Mouse (Mus musculus) megakaryocyte, adult 5-6 weeks (primary cell): Measurements from ENCODE around the gene Ppara. TPM values are rescaled to one million over a fixed set of nuclear protein-coding genes. Genes with fewer than 3 reads are reported as not detected.

Experiments used
- ATAC-seq: 2 replicates; pipeline ENCODE4 v1.8.0; 2016; ENCODE audit warnings: mild to moderate bottlenecking, inconsistent platforms; ENCODE audit not compliant: poor library complexity, severe bottlenecking
- total RNA-seq, 2 experiments: library from RNA; stranded (forward) in 1 of 2; stranded (reverse) in 1 of 2; fragments of 153-499, 151-499 nt in 1 of 2; fragments of 221-1000, 200-1000 nt in 1 of 2; gene quantifications; 2 replicates each; pipeline versions ENCODE4 v1.2.3 to v1.2.4; 2015 to 2017

Ppara gene
- total RNA-seq, 2 experiments from 2014 or later = not detected

GRCm38 (mm10) chr15:85720366-85720841 is 14.4 kb upstream of the Ppara start:
- no peak for ATAC-seq

GRCm38 (mm10) chr15:85724271-85725165 is 10.3 kb upstream of the Ppara start:
- no peak for ATAC-seq

GRCm38 (mm10) chr15:85728224-85728623 is 6.6 kb upstream of the Ppara start:
- no peak for ATAC-seq

- no peak for ATAC-seq
Observed at GRCm38 (mm10) chr15:85729256-85729655, 5.5 kb upstream of the Ppara start.

GRCm38 (mm10) chr15:85730027-85730426 is 4.8 kb upstream of the Ppara start:
- ATAC-seq = no peak

- ATAC-seq = no peak
Observed at GRCm38 (mm10) chr15:85731885-85732603, 2.7 kb upstream of the Ppara start.

- ATAC-seq = no peak
Observed at GRCm38 (mm10) chr15:85732604-85732968, 2.2 kb upstream of the Ppara start.

GRCm38 (mm10) chr15:85733686-85734085 is 1.1 kb upstream of the Ppara start:
- ATAC-seq = no peak

- ATAC-seq = no peak
Observed at GRCm38 (mm10) chr15:85734148-85734547, 635 bp upstream of the Ppara start.

- peak; percentile 73 for ATAC-seq
Observed at GRCm38 (mm10) chr15:85735063-85735835, 466 bp downstream of the Ppara start.

GRCm38 (mm10) chr15:85735836-85736190 is 1.0 kb downstream of the Ppara start:
- ATAC-seq = no peak

GRCm38 (mm10) chr15:85736506-85736905 is 1.7 kb downstream of the Ppara start:
- ATAC-seq = no peak

GRCm38 (mm10) chr15:85738416-85738815 is 3.6 kb downstream of the Ppara start:
- ATAC-seq = no peak

- no peak for ATAC-seq
Observed at GRCm38 (mm10) chr15:85738939-85739338, 4.2 kb downstream of the Ppara start.

GRCm38 (mm10) chr15:85742608-85743007 is 7.8 kb downstream of the Ppara start:
- ATAC-seq = no peak

- no peak for ATAC-seq
Observed at GRCm38 (mm10) chr15:85743946-85744345, 9.2 kb downstream of the Ppara start.

- ATAC-seq = no peak
Observed at GRCm38 (mm10) chr15:85746178-85746577, 11.4 kb downstream of the Ppara start.

GRCm38 (mm10) chr15:85746671-85747070 is 11.9 kb downstream of the Ppara start:
- ATAC-seq = no peak

GRCm38 (mm10) chr15:85747951-85748350 is 13.2 kb downstream of the Ppara start:
- no peak for ATAC-seq

GRCm38 (mm10) chr15:85748466-85748865 is 13.7 kb downstream of the Ppara start:
- ATAC-seq = no peak

- no peak for ATAC-seq
Observed at GRCm38 (mm10) chr15:85749141-85749540, 14.4 kb downstream of the Ppara start.
